Mouse (Mus musculus): ENCODE results near the gene Acot7. TPM values are rescaled to one million over a fixed set of nuclear protein-coding genes. Genes with fewer than 3 reads are reported as not detected.

Acot7 gene
- polyA plus RNA-seq, 1 experiment from 2014 or later = 64.4 TPM

GRCm38 (mm10) chr4:152138497-152139260 lies 39.3 kb upstream of the Acot7 start:
- no peaks in the 10 kb centered on the region for H3K9me3 ChIP-seq
- DNase-seq (ENCODE audit: extremely low spot score, low spot score) = peak; percentile 91
- H3K36me3 ChIP-seq (replicated peaks) = no peaks in the 10 kb centered on the region
- 4% methylated on average over 51 of the region's 51 CpGs for WGBS
- H3K27ac ChIP-seq = no peak overlapping the region
- H3K27me3 ChIP-seq (ENCODE audit: poor library complexity, severe bottlenecking) = peaks cover 91% of the 10 kb centered on the region
- H3K4me1 ChIP-seq = peaks cover 19% of the 10 kb centered on the region
- peak overlapping the region; percentile 59 for H3K4me3 ChIP-seq

DNA sequence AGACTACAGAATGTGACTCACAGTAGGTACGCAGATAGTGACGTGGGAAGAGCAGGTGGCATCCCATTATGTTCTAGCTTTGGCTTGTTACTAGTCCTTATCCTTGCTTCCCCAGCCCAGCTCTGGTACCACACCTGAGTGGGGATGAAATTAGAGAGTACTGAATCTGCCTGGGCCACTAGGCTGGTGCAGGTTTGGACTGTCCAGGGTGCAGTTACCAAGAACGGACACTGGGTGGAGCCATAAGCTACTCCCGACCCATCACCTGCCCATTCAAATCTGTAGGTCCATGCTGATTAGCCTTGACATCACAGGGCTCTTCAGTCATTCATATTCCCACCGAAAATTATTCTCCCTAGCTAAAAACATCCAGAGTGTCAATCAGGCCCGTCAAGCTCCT lies 37.5 kb upstream of the Acot7 start:
- H3K4me3 ChIP-seq = no peak overlapping the region
- H3K4me1 ChIP-seq = peaks cover 19% of the 10 kb centered on the region
- no peak overlapping the region for H3K27ac ChIP-seq
- H3K27me3 ChIP-seq (ENCODE audit: poor library complexity, severe bottlenecking) = peaks cover 85% of the 10 kb centered on the region
- H3K9me3 ChIP-seq = no peaks in the 10 kb centered on the region
- WGBS = 30% methylated on average over 6 of the region's 6 CpGs
- H3K36me3 ChIP-seq (replicated peaks) = no peaks in the 10 kb centered on the region
- no peak for DNase-seq (ENCODE audit: extremely low spot score, low spot score)

GRCm38 (mm10) chr4:152141521-152142135 lies 36.3 kb upstream of the Acot7 start:
- Histone ChIP-seq H3K27me3 (ENCODE audit: poor library complexity, severe bottlenecking) (peaks cover 85% of the 10 kb centered on the region), H3K9me3 (no peaks in the 10 kb centered on the region)
- 83% methylated on average over 8 of the region's 8 CpGs for WGBS

DNA sequence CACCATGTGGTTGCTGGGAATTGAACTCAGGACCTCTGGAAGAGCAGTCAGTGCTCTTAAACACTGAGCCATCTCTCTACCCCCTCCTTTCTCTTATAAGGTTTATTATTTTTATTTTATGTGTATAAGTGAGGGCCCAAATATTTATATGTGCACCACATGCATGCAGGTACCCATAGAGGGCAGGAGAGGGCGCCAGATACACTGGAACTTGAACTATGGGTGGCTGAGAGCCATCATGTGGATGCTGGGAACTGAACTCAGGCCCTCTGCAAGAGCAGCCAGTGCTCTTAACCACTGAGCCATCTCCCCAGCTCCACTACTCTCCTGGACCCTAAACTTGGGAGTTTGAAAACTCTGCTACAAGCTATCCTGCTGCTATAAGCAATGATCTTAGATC lies 34.3 kb upstream of the Acot7 start:
- H3K4me3 ChIP-seq = no peak overlapping the region
- peaks cover 85% of the 10 kb centered on the region for H3K27me3 ChIP-seq (ENCODE audit: poor library complexity, severe bottlenecking)
- DNase-seq (ENCODE audit: extremely low spot score, low spot score) = no peak
- whole genome bisulfite sequencing = 26% methylated on average over 1 of the region's 1 CpGs
- H3K36me3 ChIP-seq (replicated peaks) = no peaks in the 10 kb centered on the region
- no peaks in the 10 kb centered on the region for H3K9me3 ChIP-seq
- peaks cover 10% of the 10 kb centered on the region for H3K4me1 ChIP-seq
- H3K27ac ChIP-seq = no peak overlapping the region

More at GRCm38 (mm10) chr4:152141521-152142135, 36.3 kb upstream of the Acot7 start:
- H3K36me3 ChIP-seq (replicated peaks) = no peaks in the 10 kb centered on the region
- peaks cover 16% of the 10 kb centered on the region for H3K4me1 ChIP-seq
- no peak overlapping the region for H3K27ac ChIP-seq
- DNase-seq (ENCODE audit: extremely low spot score, low spot score) = no peak
- H3K4me3 ChIP-seq = no peak overlapping the region

DNA sequence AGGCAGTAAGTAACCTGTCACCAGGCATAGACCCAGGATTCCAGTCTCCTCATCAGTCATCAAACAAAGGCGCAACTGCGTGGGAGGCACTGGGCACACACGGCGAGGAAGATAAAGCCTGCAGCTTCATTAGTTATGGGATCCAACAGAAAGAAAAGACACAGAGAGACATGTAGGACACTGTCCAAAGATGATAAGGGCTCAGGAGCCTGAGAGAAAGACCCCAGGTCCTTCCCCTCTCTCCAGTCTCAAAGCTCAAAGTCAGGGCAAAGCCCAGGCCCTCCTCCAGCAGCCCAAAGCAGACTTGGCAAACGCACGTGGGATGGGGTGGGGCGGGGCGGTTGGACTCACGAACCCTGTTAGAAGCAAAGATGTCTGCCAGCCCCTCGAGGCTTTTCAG lies 32.5 kb upstream of the Acot7 start:
- H3K27ac ChIP-seq = no peak overlapping the region
- H3K27me3 ChIP-seq (ENCODE audit: poor library complexity, severe bottlenecking) = peaks cover 88% of the 10 kb centered on the region
- H3K36me3 ChIP-seq (replicated peaks) = no peaks in the 10 kb centered on the region
- H3K9me3 ChIP-seq = no peaks in the 10 kb centered on the region
- 79% methylated on average over 10 of the region's 10 CpGs for WGBS
- DNase-seq (ENCODE audit: extremely low spot score, low spot score) = no peak
- H3K4me1 ChIP-seq = 0 out of 2 replicates have a peak, but pooled peaks cover 5% of the 10 kb centered on the region
- H3K4me3 ChIP-seq = no peak overlapping the region

DNA sequence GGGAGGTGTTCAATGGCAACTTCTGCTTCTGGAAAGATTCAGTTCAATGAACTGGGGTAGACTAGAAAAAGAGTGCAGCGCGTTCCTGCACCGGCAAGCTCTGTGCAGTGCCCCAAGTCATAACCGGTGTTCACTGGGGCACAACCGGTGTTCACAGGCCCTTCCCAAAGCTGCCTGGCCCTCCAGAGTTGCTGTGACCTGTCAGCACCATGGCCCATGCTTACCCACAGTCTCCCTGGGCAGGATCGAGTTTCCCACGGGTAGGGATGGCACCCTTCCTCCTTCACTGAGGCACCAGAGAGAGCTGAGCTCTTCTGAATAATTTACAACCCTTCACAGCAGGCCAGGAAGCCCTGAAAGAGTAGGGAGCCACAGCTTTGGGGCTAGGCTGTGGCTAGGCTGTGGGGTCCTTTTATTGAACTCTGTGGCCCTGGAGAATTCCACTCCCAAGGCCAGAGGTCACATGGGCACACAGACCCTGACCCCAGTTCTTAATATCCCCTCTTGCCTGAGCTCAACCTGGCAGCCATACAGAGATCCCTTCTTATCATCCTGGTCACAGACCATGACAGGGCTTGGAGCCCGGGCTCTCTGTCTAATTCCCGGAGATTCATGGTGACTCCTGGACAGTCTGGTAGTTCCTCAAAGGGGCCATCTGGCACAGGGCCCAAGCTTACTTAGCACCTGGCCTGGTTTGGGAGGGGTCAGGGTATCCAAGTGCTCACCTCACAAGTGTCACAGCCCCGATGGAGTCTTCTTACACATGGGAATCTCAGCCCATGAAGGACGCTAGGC lies 31.7 kb upstream of the Acot7 start:
- DNase-seq (ENCODE audit: extremely low spot score, low spot score) = no peak

DNA sequence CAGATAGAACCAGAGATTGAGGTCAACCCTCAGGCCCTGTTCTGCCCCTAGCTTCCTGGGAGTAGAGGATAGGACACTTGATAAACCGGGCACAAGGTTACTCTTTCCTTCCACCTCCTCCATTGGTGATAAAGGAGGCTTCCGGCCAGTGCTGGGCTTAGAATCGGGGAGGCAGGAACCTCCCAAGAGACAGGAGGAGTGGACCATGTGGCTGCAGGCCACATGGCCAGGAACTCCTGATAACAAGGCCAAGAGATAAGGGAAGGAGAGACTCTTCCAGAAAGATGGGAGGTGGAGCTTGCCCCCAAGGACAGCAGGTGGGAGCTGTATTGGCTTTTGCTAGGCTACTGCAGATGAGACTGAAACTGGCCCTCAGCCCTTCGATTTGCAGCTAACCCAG lies 27.4 kb upstream of the Acot7 start:
- H3K4me1 ChIP-seq = peaks cover 27% of the 10 kb centered on the region
- H3K27me3 ChIP-seq (ENCODE audit: poor library complexity, severe bottlenecking) = peaks cover 100% of the 10 kb centered on the region
- 82% methylated on average over 4 of the region's 4 CpGs for WGBS
- no peaks in the 10 kb centered on the region for H3K36me3 ChIP-seq (replicated peaks)
- no peak for DNase-seq (ENCODE audit: extremely low spot score, low spot score)
- no peaks in the 10 kb centered on the region for H3K9me3 ChIP-seq
- H3K27ac ChIP-seq = no peak overlapping the region
- H3K4me3 ChIP-seq = no peak overlapping the region

More for the DNA sequence above, 31.7 kb upstream of the Acot7 start:
- WGBS = 76% methylated on average over 11 of the region's 11 CpGs
- Histone ChIP-seq H3K27me3 (ENCODE audit: poor library complexity, severe bottlenecking) (peaks cover 88% of the 10 kb centered on the region), H3K4me1 (0 out of 2 replicates have a peak, but pooled peaks cover 5% of the 10 kb centered on the region), H3K9me3 (no peaks in the 10 kb centered on the region), H3K36me3 (replicated peaks) (no peaks in the 10 kb centered on the region), H3K27ac (no peak overlapping the region), H3K4me3 (no peak overlapping the region)

- Histone ChIP-seq H3K27ac (no peak overlapping the region), H3K27me3 (ENCODE audit: poor library complexity, severe bottlenecking) (peaks cover 96% of the 10 kb centered on the region), H3K36me3 (replicated peaks) (no peaks in the 10 kb centered on the region), H3K4me3 (peak overlapping the region; percentile 49), H3K9me3 (no peaks in the 10 kb centered on the region), H3K4me1 (peaks cover 22% of the 10 kb centered on the region)
- no peak for DNase-seq (ENCODE audit: extremely low spot score, low spot score)
- WGBS = 18% methylated on average over 7 of the region's 7 CpGs
Observed at GRCm38 (mm10) chr4:152151451-152151965, 26.4 kb upstream of the Acot7 start.

- peaks cover 22% of the 10 kb centered on the region for H3K4me1 ChIP-seq
- H3K4me3 ChIP-seq = peak within 1 kb of the TSS; percentile 49
- no peaks in the 10 kb centered on the region for H3K9me3 ChIP-seq
- peak; percentile 74 for DNase-seq (ENCODE audit: extremely low spot score, low spot score)
- no peaks in the 10 kb centered on the region for H3K36me3 ChIP-seq (replicated peaks)
- peaks cover 96% of the 10 kb centered on the region for H3K27me3 ChIP-seq (ENCODE audit: poor library complexity, severe bottlenecking)
- H3K27ac ChIP-seq = no peak within 1 kb of the TSS
- WGBS = 1% methylated on average over 57 of the region's 57 CpGs
Observed at GRCm38 (mm10) chr4:152151966-152152544, 25.9 kb upstream of the Acot7 start, which contains the start of gene Espn. TSS of gene Espn (minus strand) at chr4:152152371.

DNA sequence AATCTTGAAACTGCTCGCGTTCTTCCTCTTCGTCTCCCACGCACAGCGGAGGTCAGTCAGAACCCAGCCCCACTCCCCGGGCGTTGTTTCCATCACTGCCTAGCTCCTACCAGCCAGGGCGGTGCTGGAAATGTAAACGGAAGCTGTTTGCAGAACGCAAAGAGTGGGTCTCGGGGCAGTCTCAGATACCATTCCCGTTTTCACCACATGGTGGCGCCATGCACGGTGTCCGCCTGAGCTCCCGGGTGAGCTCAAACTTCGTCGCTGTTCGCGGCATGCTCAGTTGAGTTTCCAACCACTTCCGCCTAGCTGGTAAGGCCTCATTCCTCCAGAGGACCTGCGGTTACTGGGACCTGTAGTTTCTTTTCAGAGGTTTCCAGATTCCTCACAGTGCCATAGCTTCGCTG lies 24.2 kb upstream of the Acot7 start:
- H3K27ac ChIP-seq = no peak overlapping the region
- peaks cover 96% of the 10 kb centered on the region for H3K27me3 ChIP-seq (ENCODE audit: poor library complexity, severe bottlenecking)
- no peaks in the 10 kb centered on the region for H3K36me3 ChIP-seq (replicated peaks)
- 3% methylated on average over 23 of the region's 23 CpGs for WGBS
- H3K4me3 ChIP-seq = peak overlapping the region; percentile 33
- DNase-seq (ENCODE audit: extremely low spot score, low spot score) = peak; percentile 85
- H3K4me1 ChIP-seq = peaks cover 32% of the 10 kb centered on the region
- H3K9me3 ChIP-seq = no peaks in the 10 kb centered on the region

- Histone ChIP-seq H3K27me3 (ENCODE audit: poor library complexity, severe bottlenecking) (peaks cover 96% of the 10 kb centered on the region), H3K27ac (no peak overlapping the region), H3K36me3 (replicated peaks) (no peaks in the 10 kb centered on the region), H3K4me1 (peaks cover 44% of the 10 kb centered on the region), H3K9me3 (no peaks in the 10 kb centered on the region), H3K4me3 (no peak overlapping the region)
- DNase-seq (ENCODE audit: extremely low spot score, low spot score) = no peak
- WGBS = 74% methylated on average over 4 of the region's 4 CpGs
Observed at GRCm38 (mm10) chr4:152155019-152155418, 22.9 kb upstream of the Acot7 start.

Measured in forebrain, embryonic 10.5 days (tissue).